Mouse (Mus musculus) Patski (cell line): Measurements from ENCODE around the gene Atg13. TPM values are rescaled to one million over a fixed set of nuclear protein-coding genes. Genes with fewer than 3 reads are reported as not detected.
"Not testable (repeated sequence)": the region's sequence is repeated elsewhere in the genome, so short reads cannot be mapped to it uniquely, and the experiment has no call there.

Experiments
- ATAC-seq: fragments of 100-300 bp; one replicate; pipeline ENCODE4 v1.8.0; 2021
- CTCF ChIA-PET: fragments of 350-600 bp; sonication (Branson Sonifier 250); formaldehyde crosslinking; loops from one replicate; lab custom pipeline; 2022; ENCODE audit warnings: inconsistent platforms; lab: Charles Lee
- POLR2A ChIA-PET: fragments of 350-600 bp; sonication (Branson Sonifier 250); formaldehyde crosslinking; loops from one replicate; lab custom pipeline; 2022; ENCODE audit warnings: antibody characterized with exemption, inconsistent platforms; lab: Charles Lee
- DNase-seq: peaks from one replicate; pipeline ENCODE4 v3.0.0-alpha.2; 2011; ENCODE audit warnings: low read depth, low spot score
- H3K27me3 ChIP-seq: fragments of 371-371 bp; one replicate; pipeline ENCODE4 v1.5.1; 2021
- CTCF ChIP-seq: fragments of 100-300 bp; IDR thresholded peaks from one replicate; pipeline ENCODE4 v1.5.1; 2021
- in situ Hi-C: fragments of 300-500 bp; cut with MboI; formaldehyde crosslinking; loops from 3 replicates; pipeline ENCODE4 v1.11.1; 2018; ENCODE audit warnings: low pct_unique_long_range_greater_than_20kb, mixed read lengths
- polyA plus RNA-seq: library from polyadenylated mRNA; unstranded; gene quantifications from one replicate; pipeline ENCODE4 v1.2.3, GENCODE M21; 2021

The Atg13 gene
- 25.3 TPM for polyA plus RNA-seq

GRCm38 (mm10) chr2:91710272-91711234 is at the start of gene Atg13, which contains the start of gene Harbi1:
Atg13 (minus strand) TSS chr2:91710576.
Harbi1 (plus strand) TSS chr2:91710852.
- ChIA-PET CTCF (interaction anchor here (1.2 to 1.7 kb wide), 2 partner anchors 11 to 15 kb away, joined by 3 to 5 read pairs; no protein-coding TSS in a partner anchor), POLR2A (interaction anchor here (0.7 kb wide), 1 partner anchor 28 kb away, joined by 3 read pairs; no protein-coding TSS in a partner anchor)
- in situ Hi-C loops = no loop called here
- TF ChIP-seq CTCF = no peak
- DNase-seq = peak; percentile 89
- H3K27me3 ChIP-seq = no peaks in the 10 kb centered on the region
- ATAC-seq = peak; percentile 95

DNA sequence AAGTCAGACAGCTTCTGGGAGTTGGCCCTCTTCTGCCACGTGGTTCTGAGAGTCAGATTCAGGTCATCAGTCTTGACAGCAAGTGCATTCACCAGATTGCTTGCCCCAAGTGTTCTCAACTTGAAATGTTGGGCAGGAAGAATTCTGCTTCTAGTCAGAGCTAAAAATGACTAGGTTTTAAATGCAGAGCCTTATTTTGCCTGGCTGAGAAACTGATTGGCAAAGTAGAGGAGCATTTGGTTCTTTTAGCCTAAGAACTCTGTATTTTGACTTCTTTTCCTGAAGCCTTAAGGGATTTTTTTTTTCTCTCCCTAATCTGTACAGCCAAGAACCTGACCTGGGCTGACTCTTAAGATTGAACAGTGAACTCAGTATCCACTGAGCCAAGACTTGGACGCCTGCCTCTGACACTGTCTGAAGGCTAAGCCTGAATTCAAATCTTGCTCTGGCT is 39.5 kb upstream of the Atg13 start:
- CTCF ChIA-PET = no interaction called here
- POLR2A ChIA-PET = interaction anchor here (0.7 kb wide), 1 partner anchor 782 kb away, joined by 4 read pairs; no protein-coding TSS in a partner anchor
- ATAC-seq (no peak), DNase-seq (no peak)
- H3K27me3 ChIP-seq = no peaks in the 10 kb centered on the region
- no peak for TF ChIP-seq CTCF
- in situ Hi-C loops = no loop called here

- ChIA-PET POLR2A (interaction anchor here (0.6 kb wide), 1 partner anchor 1247 kb away, joined by 3 read pairs; no protein-coding TSS in a partner anchor), CTCF (no interaction called here)
- DNase-seq (no peak), ATAC-seq (no peak)
- TF ChIP-seq CTCF = no peak
- in situ Hi-C loops = no loop called here
- H3K27me3 ChIP-seq = no peaks in the 10 kb centered on the region
These were observed 34.3 kb upstream of the Atg13 start for GRCm38 (mm10) chr2:91744686-91745085.

DNA sequence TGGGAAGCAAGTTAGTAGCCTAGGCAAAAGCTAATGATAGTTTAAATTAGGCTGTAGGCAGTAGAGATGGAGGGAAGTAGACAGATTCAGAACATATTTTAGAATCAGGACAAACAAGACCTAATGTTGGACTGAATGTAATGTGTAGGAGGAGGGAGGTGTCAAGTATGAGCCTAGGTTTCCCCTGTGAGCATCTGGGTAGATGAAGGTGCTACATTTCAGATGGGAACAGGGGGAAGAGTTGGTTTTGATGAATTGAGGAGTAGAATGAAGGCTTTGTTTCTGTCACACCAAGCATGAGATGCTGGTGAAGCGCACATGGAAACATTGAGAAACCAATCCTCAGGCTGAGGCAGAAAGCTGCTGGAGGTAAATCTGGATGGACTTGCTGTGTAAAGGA is 29.2 kb upstream of the Atg13 start:
- ATAC-seq (no peak), DNase-seq (no peak)
- ChIA-PET POLR2A (no interaction called here), CTCF (no interaction called here)
- in situ Hi-C loops = no loop called here
- no peak for TF ChIP-seq CTCF
- no peaks in the 10 kb centered on the region for H3K27me3 ChIP-seq

- DNase-seq (no peak), ATAC-seq (no peak)
- POLR2A ChIA-PET = no interaction called here
- CTCF ChIA-PET = no interaction called here
- no peaks in the 10 kb centered on the region for H3K27me3 ChIP-seq
- no peak for TF ChIP-seq CTCF
- in situ Hi-C loops = no loop called here
These were observed 24.8 kb upstream of the Atg13 start for GRCm38 (mm10) chr2:91735221-91735620.

DNA sequence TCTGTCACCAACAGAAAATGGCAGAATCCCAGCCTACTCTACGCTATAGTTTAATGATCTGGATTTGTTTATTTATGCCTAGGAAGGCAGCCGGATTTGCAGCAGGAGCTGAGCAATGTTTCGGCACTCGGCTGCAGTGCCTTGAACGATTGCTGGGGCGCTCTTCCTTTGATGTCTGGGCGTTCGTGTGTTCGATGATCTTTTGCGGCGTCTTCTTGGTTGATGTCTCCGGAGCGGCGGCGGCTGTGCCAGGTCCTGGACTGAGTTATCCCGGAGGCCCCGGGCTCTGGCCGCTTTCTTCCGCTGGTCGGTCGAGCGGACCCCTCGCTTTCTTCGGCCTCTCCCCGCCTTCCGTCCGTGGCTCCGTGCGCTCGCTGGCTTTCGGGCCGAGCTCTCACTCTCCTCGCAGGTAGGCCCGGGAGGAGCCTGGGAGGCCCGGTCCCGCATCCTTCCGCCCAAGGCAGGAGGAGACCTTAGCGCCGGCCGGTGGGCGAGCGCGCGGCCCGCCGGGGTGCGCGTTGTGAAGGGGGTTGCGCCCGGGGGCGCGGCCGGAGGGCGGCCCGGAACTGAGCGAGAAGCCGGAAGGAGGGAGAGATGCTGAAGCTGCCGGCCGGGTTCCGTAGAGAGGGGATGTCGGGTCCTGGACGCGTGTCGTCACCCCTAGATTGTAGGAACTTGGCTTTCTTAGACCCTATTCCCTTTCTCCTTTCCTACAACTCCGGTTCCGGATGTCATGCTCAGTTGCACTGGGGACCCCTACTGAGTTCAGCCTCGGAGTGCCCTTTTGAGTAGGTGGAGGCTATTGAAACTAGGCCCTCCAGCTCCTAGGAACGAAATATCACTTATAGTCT is 19.8 kb upstream of the Atg13 start, which contains the start of gene Ambra1:
Gene Ambra1 (plus strand): TSS at position 164 of the 851 bp plus-strand sequence.
- peak; percentile 73 for ATAC-seq
- CTCF ChIA-PET = interaction anchor here (0.9 kb wide), 1 partner anchor 46 kb away, joined by 3 read pairs; no protein-coding TSS in a partner anchor

DNA sequence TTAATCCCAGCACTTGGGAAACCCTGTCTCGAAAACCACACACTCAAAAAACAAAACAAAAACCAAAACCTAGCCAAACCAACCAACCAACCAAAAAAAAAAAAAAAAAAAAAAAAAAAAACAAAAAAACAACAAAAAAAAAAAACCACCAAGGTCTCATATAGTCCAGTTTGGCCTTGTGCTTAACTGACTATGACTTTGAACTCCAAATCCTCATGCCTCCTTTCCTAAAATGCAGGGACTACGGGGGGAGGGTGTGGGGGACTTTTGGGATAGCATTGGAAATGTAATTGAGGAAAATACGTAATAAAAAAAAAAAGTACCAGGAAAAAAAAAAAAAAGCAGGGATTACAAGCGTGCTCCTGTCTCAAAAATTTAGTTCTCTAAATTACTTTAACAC is 19.2 kb upstream of the Atg13 start:
- H3K27me3 ChIP-seq = no peaks in the 10 kb centered on the region
- POLR2A ChIA-PET = interaction anchor here (1.0 kb wide), 1 partner anchor 60 kb away, joined by 3 read pairs; no protein-coding TSS in a partner anchor
- no peak for TF ChIP-seq CTCF
- ATAC-seq = no peak
- DNase-seq = no peak
- CTCF ChIA-PET = interaction anchor here (0.9 kb wide), 1 partner anchor 47 kb away, joined by 3 read pairs; no protein-coding TSS in a partner anchor
- in situ Hi-C loops = no loop called here

More for the DNA sequence above, 19.8 kb upstream of the Atg13 start, which contains the start of gene Ambra1:
- no peak for TF ChIP-seq CTCF
- POLR2A ChIA-PET = interaction anchor here (1.0 kb wide), 1 partner anchor 60 kb away, joined by 3 read pairs; no protein-coding TSS in a partner anchor
- peak; percentile 61 for DNase-seq
- H3K27me3 ChIP-seq = no peaks in the 10 kb centered on the region
- in situ Hi-C loops = no loop called here

- ChIA-PET POLR2A (interaction anchor here (0.7 kb wide), 1 partner anchor 132 kb away, joined by 5 read pairs; no protein-coding TSS in a partner anchor), CTCF (no interaction called here)
- no peak for TF ChIP-seq CTCF
- no peak for DNase-seq
- H3K27me3 ChIP-seq = no peaks in the 10 kb centered on the region
- no peak for ATAC-seq
- in situ Hi-C loops = no loop called here
These were observed 16.6 kb upstream of the Atg13 start for GRCm38 (mm10) chr2:91727011-91727410.

GRCm38 (mm10) chr2:91725476-91725875 is 15.1 kb upstream of the Atg13 start:
- DNase-seq, ATAC-seq, CTCF ChIA-PET, H3K27me3 ChIP-seq, POLR2A ChIA-PET, in situ Hi-C loops: not testable (repeated sequence)

DNA sequence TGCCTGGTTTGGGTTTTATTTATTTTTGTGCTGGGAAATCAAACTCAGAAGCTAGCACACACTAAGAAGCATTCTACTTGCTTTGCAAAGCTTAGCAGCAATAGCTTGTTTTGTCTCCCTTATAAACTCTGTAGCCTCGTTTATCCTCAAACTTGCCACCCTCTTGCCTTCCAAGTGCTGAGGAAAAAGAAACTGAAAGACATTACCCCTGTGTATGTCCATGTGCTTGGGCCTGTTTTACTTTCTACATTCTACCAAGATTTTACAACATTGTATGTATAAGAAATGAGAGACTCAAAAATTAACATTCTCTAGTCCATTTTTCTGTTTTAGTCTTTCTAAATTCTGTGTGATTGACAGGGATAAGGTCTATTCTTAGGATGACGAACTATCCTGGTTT is 14.3 kb upstream of the Atg13 start:
- H3K27me3 ChIP-seq = no peaks in the 10 kb centered on the region
- DNase-seq (no peak), ATAC-seq (no peak)
- CTCF ChIA-PET = no interaction called here
- TF ChIP-seq CTCF = no peak
- POLR2A ChIA-PET = no interaction called here
- in situ Hi-C loops = no loop called here
